Mouse (Mus musculus): ENCODE results near the gene H2-Ob.

The H2-Ob gene

DNA sequence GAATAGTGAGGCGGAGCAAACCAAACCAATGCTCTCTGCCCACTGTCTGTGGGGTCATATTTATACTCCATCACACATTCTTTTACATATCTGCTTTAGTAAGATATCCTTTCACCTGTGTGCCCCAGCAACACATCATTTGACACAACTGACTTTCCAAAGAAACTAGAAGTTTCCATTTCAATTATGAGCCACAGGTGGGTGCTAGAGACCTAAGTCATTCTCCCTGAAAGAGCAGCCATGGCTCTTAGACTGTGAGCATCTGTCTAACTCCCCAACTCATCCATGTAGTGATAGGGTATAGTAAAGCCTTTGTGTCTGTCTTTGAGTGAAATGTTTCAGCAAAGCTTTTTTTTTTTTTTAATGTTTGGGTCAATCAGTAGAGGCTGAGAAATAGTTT lies 33.4 kb downstream of the H2-Ob start:
- in situ Hi-C loops (cut with MboI, MseI), result no loop called here

DNA sequence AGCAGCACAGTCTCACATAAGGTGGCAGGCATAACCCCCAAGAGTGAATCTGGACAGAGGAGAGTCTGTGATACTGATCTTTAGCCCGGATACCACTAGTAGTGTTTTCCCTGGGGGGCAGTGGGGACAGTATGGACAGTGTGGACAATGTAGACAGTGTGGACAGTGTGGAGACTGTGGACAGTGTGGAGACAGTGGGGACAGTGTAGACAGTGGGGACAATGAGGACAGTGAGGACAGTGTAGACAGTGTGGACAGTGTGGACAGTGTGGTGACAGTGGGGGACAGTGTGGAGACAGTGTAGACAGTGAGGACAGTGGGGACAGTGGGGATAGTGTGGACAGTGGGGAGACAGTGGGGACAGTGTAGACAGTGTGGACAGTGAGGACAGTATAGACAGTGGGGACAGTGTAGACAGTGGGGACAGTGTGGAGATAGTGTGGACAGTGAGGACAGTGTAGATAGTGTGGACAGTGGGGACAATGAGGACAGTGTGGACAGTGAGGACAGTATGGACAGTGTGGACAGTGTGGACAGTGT lies 41.9 kb downstream of the H2-Ob start:
- in situ Hi-C loops (cut with MboI, MseI), result no loop called here

DNA sequence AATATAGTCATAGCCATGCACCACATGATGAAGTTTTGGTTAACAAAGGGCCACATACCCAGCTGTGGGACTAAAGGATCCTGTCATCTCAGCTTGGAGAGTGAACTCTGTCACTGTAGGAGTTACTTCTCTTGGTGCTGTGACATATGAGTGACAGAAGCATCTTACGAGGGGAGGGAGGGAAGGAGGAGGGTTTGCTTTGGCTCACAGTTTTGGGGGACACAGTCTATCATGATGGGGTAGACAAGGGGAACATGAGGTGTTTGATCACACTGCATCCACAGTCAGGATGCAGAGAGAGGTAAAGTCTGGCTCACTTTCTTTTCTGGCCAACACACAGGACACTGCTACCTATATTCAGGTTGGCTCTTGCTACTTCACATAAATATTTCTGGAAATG lies 43.1 kb downstream of the H2-Ob start:
- in situ Hi-C loops (cut with MboI, MseI), result no loop called here

DNA sequence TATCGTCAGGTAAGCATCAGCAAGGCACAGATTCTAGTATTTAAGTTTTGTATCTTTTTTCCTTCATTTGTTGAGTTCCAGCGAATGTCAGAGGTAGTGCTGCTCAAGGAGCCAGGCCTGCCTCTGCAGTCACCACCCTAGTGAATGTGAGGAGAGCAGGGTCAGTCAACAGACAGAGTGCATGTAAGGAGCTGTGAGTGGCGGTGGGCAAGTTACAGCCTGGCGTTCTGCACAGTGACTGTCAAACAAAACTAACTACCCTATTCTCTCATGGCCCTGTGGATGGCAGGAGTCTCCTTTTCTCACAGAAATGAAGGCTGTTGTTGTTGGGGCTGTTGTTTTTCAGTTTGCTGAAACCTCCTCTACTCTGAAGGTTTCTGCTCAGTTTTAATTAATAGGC lies 46.7 kb downstream of the H2-Ob start:
- in situ Hi-C loops (cut with MboI, MseI), result no loop called here

DNA sequence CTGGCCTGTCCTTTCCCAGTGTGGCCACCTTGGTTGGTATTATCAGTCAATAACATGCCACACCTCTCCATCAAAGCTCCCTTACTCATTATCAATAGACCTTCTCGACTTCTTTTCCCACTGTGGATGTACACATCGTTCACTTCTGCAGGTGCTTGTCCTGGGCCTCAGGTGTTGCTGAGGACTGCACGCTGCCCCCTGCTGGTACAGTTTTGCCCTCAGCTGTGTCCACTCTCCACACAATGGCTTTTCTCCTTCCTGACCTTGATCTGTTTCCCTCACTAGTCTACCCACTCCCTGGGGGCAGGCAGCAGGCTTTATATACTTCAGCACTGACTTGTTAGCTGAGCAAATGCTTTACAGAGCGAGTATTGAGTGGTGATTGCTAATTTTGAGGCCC lies 47.1 kb downstream of the H2-Ob start:
- in situ Hi-C loops (cut with MboI, MseI), result no loop called here

DNA sequence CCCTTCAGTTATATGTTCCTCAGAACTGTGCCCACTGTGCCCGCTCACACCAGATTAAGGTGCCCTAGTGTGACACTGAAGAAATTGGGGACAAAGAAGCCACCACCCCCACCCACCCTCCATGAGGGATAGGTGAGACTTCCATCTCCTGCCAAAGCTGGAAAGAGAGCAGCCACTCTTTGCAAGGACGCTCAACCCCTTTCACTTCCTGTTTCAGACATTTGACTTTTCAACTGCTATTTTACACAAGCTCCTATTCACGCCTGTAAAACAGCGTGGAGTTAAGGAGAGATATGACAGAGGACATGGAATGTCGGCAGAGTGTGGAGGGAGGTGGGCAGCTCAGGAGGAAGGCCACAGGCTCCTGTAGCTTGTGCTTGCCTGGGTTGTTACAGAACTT lies 47.8 kb downstream of the H2-Ob start:
- in situ Hi-C loops (cut with MboI, MseI), result no loop called here

DNA sequence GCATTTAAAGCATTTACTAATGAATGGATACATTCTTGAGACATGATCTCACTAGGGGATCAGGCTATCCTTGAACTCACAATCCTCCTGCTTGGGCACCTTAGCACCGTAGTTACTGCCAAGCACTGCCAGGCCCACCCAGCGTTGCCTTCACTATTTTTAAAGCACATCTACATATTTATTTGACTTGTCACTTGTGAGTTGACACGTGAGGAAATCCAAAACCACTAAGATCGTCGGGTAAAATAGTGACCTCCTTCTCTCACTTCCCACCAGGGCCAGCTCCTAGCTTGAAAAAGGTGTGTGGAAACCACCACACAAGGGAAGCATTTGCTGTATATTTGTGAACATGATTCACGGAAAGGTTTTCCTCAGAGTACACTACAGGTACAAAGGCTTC lies 48.3 kb downstream of the H2-Ob start:
- in situ Hi-C loops (cut with MboI, MseI), result no loop called here

DNA sequence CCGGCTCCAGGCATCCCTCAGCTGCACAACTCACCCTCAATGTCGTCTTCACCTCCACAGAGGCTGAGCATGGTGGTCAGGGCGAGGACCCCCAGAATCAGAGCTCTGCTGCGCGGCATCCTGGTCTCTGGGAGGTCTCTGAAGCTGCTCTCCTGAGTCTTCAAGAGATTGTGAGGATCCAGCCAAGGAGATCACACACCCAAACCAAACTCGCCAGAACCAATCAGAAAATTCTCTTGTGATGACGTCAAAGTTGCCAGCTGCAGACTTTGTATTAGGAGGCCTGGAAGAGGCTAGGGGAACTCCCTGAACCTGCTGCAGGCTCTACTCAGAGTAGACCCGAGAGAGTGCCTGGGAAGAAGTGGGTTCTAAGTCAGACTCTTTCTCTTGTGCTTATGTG lies 48.9 kb downstream of the H2-Ob start, which contains the start of gene H2-Aa:
TSS of gene H2-Aa (minus strand) at position 176 of the 400 bp plus-strand sequence.
- in situ Hi-C loops (cut with MboI, MseI), result no loop called here

DNA sequence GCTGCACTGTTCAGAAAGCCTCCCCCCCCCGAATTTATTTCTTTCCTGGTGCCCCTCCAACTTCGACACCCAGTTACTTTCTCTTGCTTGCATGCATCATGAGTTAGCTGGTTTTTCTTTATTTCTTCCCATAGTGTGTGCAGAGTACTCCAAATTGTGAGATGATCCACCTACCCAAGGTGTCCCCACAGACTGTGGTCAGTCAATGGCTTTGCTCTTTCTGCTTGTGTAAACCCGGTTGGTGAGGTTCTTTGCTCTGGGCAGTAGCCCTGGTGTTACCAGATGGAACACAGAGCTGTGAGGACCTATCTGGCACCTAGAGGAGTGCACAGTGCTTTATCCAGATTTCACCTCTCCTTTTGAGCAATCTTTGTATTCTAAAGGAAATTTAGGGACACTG lies 49.4 kb downstream of the H2-Ob start:
- in situ Hi-C loops (cut with MboI, MseI), result no loop called here

DNA sequence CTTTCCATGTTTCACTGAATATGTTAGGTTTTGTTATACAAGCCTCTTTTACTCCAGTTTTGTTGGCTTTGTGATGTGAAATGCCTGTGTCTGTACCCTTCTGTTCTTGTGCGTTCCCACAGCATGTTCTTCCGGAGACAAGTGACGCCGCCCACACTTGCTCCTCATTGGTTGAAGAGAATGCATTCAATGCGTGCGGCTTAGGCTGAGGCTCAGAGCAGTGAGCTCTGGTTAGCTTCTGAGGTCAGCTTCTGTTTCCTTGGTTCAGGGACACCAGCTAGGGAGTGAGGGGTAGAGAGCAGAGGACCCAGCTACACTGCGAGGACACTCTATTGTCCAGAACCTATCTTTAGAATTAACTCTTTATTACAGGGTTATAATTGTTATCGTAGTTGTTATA lies 52.9 kb downstream of the H2-Ob start:
- in situ Hi-C loops (cut with MboI, MseI), result no loop called here

DNA sequence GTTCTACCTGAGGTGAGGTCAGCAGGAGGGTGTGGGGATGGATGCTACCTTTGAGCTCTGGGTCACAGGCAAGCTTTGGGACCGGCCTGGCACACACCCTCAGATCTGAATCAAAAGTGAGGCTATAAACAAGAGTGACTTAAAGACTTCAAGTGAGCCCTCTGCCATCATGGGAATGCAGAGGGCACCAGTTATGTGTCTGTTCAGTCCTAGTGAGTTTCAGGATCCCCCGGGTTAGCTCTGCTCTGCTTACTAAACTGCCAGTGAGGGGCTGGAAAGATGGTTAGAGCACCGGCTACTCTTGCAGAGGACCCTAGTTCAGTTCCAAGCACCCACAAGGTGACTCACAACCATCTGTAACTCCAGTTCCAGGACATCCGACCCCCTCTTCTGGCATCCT lies 53.9 kb downstream of the H2-Ob start:
- in situ Hi-C loops (cut with MboI, MseI), result no loop called here

DNA sequence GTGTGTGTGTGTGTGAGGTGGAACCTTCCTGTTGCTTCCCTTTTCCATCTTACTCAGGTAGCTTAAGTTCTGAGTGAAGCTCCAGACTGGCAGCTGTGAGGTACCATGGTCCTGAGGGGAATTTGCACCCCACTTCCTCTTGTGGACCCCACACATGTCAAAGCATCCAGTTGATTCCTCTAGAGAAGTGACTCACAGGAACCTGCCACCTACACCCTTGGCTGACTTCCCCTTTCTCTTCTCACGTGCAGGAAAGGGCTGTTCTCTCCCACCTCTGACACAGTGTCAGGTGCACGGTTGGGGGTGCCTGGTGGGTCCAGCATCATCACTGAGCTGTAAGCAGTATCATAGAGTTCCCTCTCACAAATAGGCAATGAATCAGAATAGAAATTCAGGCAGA lies 54.8 kb downstream of the H2-Ob start:
- in situ Hi-C loops (cut with MboI, MseI), result no loop called here

DNA sequence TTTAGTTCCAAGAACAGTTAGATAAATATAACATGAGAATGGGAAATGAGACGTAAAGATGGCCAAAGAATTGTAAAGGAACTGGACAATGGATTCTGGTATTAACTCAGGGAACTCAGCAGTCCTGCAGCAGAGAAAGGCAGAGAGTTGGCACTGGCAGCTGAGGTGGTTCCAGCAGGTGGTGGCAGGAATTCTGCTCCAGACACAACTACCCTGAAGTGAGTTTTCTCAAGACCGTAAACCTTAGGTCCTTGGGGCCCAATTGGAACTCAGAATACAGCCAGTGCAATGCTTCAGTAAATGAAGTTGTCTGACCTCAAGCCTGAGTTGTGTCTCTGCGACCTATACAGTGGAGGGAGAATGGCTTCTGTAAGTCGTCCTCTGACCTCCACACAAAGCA lies 55.5 kb downstream of the H2-Ob start:
- in situ Hi-C loops (cut with MboI, MseI), result no loop called here

DNA sequence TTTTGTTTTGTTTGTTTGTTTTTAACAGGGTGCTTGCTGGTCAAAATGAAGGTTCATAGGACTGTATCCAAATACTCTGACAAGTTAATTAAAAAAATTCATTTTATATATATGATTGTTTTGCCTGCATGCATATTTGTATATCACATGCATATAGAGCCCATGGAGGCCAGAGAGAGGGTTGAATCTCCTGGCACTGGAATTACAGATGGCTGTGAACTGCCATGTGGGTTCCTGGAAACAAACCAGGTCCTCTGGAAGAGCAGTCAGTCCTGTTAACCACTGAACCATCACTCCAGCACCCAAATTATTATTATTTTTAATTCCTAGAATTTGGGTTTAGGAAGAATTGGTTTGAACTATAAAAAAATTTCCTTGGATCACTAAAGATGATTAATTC lies 56.6 kb downstream of the H2-Ob start:
- in situ Hi-C loops (cut with MboI, MseI), result no loop called here

DNA sequence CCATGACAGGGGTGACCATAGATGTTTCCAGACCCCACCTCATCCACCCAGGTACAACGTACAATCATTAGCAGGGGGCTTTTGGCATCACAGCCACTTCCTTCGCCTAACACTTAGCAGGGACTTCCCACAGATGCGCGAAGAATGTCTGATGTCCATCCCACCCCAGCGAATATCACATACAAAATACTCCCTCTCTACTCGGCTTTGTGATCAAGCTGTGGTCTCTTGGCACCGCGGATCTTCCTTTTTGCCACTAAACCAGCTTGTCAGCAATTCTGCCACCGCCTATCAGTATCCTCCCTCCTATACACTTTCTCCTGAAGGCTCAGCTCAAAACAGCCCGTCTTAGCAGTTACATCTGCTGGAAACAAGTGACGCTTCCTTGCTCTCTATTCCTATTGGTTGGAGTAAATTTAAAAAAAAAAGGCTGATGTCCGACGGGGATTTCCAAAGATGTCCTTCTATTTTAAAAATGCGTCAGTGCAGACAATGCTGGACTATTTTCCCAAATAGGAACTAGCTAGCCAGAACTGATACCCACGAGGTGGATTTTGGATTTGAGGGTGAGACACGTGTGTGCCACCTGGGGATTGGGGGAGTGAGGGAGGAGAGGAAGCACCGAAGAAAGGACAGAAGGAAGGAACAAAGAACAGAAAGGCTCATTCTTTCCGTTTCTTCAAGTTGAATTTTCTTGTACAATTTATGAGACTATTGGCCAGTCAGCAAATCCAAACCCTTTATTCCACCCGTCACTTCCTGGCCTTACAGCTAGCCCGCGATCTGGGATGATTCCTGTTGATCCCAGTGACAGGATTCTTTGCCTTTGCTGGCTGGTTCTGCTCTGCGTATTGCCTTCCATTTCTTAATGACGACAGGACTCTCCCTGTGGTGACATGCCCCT lies 57.4 kb downstream of the H2-Ob start:
- in situ Hi-C loops (cut with MboI, MseI), result no loop called here

DNA sequence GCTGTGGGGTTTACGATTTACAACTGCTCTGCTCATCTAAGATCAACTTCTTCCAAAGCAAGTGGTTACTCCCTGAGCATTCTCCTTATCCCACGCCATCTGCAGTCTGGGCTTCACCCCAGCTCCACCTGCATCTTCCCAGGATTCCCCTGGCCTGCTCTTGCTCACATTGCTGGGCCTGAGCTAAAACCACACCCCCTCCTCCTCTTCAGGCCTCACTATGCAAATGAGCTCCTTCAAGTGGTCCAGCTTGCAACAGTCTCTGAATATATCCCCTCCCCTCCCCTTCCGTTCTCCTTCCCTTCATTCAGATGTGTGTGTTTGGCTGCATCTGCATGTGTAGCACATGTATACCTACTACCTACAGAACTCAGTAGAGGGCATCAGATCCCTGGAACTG lies 60.7 kb downstream of the H2-Ob start:
- in situ Hi-C loops (cut with MboI, MseI), result no loop called here

DNA sequence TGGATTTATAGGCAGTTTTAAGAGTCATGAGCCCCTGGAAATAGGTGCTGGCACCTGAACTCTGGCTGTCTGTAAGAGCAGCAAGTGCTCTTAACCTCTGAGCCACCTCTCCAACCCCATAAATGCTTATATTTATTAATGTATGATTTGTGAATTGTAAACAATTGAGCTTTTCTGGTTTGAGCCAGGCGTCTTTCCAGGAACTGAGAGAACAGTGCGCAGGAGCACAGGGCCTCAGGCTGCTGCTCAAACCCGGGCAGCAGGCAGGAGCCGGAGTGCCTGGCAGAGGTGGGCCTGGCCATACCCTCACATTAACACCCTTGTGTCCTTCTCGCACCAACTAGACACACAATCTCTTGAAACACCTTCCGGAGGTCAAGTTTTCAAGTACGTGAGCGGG lies 61.4 kb downstream of the H2-Ob start:
- in situ Hi-C loops (cut with MboI, MseI), result no loop called here

DNA sequence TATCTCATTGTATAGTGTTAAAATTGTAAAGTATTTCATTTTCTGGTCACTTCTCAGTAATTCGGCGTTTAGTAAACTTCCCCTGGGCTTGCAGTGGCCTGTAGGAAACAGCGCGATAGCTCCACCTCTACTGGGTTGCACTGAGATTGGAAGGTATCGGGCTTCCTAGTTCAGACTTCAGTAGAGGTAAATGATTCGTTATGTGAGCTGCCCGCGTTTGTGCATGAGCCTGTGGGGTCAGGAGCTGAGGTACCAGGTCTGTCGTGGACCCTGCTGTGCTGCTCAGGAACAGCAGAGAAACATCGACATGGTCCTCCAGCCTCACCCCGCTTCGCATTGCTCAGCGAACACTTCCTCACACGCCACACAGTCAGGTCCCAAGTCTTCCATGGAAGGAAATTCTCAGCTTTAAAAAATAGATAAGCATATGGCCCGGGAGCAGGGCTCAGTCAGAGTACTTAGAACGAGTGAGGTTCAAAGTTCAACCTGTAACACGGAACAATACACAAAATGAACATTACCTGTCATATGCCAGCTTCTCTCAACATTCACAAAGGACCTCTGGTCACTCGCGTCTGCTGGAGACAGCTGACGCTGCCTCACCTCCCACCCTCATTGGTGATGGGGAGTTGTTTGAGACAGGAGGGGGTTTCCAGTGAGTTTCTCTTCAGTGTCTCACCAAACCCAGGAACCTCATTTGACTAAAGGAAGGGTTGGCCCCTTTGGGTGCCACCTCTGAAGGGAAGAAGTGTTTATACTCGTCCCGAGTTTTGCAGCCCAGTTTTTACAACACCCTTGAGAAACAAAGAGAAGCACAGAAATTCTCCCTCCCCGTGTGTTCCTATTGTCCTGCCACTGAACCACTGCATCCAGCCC lies 62.2 kb downstream of the H2-Ob start:
- in situ Hi-C loops (cut with MboI, MseI), result no loop called here

DNA sequence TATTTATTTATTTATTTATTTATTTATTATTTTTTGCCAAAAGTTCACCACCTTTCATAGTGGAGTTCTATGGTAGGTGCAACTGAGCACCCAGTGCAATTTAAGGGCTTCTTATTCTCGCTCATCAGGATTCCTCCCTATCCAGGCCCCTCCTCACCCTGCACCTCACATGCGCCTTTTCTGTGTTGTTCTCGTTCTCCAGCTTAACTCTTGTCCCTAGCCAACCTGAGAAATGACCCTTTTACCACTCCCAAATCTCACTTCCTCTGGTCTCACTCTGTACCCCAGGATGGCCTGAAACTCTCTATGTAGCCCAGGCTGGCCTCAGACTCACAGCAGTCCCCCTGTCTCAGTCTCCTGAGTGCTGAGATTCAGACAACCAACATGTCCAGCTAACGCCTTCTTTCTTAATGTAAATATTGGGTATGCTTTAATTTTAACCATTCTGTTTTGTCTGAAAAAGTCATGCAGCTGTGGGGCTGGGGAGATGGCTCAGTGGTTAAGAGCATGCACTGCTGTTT lies 63.0 kb downstream of the H2-Ob start:
- in situ Hi-C loops (cut with MboI, MseI), result no loop called here

DNA sequence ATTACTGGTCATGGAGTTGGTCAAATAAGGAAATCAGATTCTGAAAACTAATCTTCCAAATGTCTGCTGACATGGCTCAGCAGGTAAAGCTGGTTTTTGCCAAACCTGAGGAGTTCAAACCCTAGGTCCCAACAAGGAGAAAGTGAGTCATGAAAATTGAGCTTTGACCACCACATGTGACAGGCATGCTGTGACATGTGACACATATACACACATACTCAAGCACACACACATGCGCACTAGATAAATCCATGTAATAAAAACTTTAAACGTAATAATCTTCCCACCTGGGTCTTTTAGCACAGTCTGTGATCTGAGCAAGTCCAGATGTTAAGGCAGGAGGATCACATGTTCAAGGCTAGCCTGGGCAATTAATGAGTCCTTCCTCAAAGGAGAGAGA lies 65.1 kb downstream of the H2-Ob start:
- in situ Hi-C loops (cut with MboI, MseI), result no loop called here
